Mouse (Mus musculus) small intestine, adult 2 months (tissue): ENCODE measurements around the gene Map2k5.

Experiments used
- CTCF ChIP-seq: fragments of 200-500 bp; IDR thresholded peaks from 2 replicates; pipeline ENCODE4 v1.5.1; 2012; ENCODE audit warnings: low read depth, mild to moderate bottlenecking, control low read depth, inconsistent platforms, low read length, moderate library complexity, mixed read lengths; ENCODE audit not compliant: insufficient replicate concordance, insufficient read length; ENCODE audit errors: extremely low read depth
- POLR2A ChIP-seq: fragments of 200-500 bp; IDR thresholded peaks from 2 replicates; pipeline ENCODE4 v1.6.1; 2012; ENCODE audit warnings: low read depth, mild to moderate bottlenecking, control low read depth, inconsistent platforms, low read length, moderate library complexity

GRCm38 (mm10) chr9:63346029-63346428 is 31.7 kb downstream of the Map2k5 start:
- TF ChIP-seq CTCF (no peak), POLR2A (no peak)
